Mouse (Mus musculus) cerebellum, adult 9-11 months (tissue): ENCODE data around the gene Tex44.

ENCODE experiments used
- DNase-seq: peaks from one replicate; pipeline ENCODE4 v3.0.0; 2022

Gene Tex44

DNA sequence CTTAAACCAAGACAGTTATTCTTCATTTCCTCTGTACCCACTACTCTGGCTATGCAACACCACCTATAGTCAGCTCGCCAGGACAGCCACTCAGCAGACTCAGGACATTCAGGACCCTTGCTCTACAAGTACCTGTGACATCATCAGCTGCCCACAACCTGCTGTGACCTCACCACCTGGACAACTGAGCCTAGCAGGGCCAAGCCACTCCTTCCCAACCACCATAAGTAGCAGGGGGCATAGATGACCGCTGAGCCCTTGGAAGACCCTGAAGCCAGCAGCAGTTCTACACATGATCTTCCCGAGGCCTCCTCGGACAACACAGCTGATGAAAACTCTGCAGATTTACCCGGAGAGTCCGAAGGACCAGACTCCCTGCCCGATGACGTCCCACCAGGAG is at the start of gene Tex44, which contains the start of gene Nmur1:
Gene Tex44, plus strand, starts transcription at position 202 of the 400 bp plus-strand sequence.
Gene Nmur1, minus strand, starts transcription at position 101 of the 400 bp plus-strand sequence.
- no peak for DNase-seq

DNA sequence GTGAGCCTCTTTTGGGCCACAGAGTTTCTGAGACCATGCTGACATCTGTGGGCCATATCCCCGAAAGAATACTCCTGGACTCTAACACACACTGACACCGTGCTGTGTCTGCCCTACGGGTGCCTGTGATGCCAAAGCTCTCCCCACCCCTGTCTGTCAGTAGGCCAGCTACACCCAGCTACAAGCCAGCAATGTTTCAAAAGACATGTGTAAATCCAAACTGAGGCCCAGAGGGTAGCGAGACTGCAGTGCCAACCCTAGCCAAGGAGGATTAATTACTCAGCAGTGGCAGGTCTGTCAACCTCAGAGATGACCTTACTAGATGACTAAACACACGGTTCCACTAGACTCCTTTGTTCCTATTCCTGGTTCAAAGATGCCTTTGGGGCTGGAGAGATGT is 49.8 kb upstream of the Tex44 start:
- no peak for DNase-seq

DNA sequence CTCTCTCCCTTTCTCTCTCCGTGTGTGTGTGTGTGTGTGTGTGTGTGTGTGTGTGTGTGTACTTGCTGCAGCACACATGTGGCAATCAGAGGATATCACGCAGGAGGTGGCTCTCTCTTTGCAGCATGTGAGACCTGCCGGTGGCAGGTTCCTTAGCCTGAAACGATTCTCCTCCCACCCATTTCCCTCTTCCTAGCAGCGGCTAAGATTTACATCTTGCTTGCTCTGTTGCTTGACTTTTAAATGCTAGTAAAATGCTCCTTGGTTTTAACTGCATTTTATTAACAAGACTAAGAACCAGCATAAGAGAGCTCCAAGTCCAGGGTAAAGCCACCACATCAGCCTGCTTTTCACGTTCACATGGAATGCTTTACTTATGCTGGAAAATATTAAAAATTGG is 47.5 kb upstream of the Tex44 start:
- DNase-seq = no peak

DNA sequence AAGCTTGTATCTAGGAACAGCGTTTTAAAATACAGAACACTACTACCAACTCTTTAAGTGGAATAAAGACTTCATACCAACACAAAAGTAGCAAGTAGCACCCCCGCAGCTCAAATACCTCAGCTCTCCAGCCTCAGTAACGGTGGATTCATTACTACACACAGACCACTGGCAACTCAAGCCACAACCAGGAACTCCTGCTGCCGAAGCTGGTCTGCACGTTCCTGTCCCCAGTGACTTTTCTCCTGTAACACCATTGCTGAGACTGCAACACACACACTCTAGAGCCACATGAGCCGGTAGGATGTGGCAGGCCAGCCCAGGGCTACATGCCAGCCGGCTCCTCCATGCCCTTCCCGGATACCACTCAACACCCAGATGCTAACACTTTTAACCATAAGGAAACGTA is 47.0 kb upstream of the Tex44 start:
- no peak for DNase-seq

DNA sequence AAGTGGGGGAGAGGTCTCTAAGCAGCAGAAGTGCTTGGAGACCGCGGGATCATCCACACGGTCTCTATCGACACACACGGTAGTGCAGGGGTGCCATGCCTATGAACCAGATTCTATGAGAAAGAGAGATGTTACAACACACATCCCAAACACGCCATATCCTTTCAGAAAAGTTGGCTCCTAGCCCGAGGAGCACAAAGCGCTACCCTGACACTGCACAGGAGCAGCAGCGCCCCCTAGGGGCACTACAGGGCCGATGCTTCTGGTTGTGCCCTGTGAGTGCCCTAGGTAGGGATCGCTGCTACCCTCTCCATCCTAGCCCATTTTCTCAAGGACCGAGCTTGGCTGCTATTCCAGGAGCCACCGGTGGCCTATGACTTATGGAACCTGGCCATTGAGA is 45.1 kb upstream of the Tex44 start:
- peak; percentile 40 for DNase-seq

DNA sequence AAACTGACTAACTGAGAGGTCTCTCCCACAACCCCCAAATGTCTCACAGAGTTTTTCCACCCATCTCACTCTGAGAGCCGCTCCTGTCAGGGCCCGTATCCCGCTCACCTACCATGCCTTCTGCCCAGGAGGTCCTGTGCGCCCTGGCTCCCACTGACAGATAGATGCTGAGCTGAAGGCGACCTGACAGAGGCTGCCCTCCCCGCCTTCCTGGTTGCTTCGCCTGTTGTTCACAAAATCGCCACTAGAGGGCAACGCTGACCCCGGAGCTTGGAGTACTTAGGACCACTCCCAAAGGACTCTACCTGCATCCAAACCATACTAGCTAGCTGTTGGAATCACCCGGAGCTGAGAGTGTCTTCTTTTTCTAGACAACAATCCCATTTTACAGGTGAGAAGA is 36.9 kb upstream of the Tex44 start:
- peak; percentile 55 for DNase-seq

DNA sequence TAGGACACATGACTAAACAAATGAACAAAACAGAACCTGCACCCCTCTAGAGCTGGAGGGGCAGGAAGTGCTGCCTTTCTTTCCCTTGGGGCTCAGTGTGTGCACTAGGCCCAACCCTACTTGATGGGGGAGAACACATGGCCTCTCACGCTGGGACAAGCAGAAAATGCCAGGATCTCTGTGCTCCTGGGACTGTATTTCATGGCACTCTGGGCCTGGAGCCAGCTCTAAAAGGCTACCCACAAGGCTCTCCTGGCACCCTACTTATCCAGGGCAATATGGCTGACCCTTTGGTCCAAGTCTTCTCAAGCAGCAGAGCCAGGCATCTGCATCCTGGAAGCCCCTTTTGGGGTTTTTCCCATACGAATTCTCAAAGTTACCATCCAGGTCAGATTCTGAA is 34.7 kb upstream of the Tex44 start:
- peak; percentile 28 for DNase-seq

DNA sequence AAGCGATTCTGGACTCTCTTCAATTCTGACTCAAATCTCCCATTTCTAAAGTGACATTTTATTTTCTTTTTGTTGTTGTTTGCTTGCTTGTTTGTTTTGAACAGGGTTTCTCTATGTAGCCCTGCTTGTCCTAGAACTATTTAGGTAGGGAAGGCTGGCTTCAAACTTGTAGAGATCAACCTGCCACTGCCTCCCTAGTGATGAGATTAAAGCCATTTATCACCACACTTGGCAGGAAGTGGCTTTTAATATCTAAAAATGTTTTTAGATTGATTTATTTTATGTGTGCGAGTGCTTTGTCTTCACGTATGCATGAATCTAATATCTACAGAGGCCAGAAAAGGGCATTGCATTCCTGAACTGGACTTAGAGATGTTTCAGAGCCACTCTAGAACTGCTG is 32.9 kb upstream of the Tex44 start:
- no peak for DNase-seq

DNA sequence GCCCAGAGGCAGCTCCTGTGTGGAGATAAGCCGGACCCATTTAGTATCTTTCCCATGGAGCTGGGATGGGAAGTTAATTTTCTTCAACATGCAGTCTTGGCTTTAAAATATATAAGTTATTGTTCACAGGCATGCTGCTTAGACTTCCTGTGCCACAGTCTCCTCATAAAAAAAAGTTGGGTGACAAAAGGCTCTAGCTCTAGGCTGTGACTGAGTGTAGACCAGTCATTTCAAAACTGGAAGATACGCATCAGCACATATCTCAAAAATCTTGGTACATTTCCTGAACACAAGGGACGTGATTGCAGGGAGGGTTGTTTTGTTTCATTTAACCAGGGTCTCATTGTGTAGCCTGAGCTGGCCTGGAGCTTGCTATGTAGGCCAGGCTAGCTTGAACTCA is 31.9 kb upstream of the Tex44 start:
- no peak for DNase-seq

DNA sequence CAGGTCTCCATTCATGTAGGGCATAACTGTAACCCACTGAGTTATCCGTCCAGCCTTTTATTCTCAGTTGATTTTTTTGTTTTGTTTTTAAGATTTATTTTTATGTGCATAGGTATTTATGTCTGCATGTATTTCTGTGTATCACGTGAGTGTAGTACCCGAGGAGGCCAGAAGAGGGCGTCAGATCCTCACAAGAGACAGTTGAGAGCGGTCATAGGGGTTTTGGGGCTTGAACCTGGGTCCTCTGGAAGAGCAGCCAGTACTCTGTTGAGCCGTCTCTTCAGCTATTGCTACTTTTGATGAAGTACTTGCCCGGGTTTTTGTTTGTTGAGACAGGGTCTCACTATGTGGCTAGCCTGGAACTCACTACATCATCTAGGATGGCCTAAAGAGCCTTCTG is 30.2 kb upstream of the Tex44 start:
- no peak for DNase-seq

DNA sequence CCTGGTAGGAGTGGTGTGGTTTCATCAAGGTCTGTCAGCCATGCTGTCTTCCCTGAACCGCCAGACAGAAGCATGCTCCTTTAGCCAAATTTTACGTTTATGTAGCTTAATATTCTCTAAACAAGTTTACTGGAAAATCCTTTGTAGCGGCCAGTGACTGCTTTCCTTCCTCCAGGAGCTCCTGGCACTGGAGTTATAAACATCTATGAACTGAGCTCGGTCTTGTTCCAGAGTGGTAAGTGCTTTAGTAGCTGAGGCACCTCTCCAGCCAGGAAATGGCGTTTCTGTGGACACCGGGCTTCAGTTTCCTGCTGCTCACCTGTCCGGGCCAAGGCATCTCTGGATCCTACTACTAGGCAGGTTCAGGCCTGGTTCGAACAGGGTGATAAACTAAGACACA is 28.5 kb upstream of the Tex44 start:
- no peak for DNase-seq

DNA sequence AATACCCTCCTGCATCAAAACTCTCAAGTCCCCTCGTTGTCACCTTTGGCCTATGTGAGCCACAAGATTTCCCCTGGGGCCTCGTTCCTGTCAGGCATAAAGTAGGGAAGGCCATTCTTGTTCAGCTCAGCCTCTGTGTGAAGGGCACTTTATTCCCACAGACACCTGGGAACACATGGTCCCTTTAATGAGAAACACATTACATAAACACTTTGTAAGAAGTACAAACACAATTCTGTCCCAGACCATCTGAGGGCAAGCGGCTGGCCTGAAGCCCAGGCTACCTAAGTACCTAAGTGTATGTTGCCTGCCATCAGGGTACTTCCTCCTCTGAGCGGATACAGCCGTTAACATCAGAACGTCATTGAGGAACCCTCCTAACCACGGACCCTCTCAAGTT is 27.9 kb upstream of the Tex44 start:
- no peak for DNase-seq

DNA sequence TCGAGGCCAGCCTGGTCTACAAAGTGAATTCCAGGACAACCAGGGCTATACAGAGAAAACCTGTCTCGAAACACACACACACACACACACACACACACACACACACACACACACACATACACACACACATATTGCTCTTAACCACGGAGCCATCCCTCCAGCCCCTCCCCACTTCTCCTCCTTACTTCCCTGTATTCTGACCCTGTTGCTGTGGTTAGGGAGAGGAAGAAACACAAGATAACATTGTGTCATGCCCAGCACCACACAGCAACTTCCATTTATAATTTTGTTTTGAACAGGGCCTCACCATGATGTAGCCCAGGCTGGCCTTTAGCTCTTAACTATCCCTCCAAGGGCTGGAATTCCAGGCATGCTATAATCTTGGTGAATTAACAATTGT is 26.8 kb upstream of the Tex44 start:
- no peak for DNase-seq

DNA sequence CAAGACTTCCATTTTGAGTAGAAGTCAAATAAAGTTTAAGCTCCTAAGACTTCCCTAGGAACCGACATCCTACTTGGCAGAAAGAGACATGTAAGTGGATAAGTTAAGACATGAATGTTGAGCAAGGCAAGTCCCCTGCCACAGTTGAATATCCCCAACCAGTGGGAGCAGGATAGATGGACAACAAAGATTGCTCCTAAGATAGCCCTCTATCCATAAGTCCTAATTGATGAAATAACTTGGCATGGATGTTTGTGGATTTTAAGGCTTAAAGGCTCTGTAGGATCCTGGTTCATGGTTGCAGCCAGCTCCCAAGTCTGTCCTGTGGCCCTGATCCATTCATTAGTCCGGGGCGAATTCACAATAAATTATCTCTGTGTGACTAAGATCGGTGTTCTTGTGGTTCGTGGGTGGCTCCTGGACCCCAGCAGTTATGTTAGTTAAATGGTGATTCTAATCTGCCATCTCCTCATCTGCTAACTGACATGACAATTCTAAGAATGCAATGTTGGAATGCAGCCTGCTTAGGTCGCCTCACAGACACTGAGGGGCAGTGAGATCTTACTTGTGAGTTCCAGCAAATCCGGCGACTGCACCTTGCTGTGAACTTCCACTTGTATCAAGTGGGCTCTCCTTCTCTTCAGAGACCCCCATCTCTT is 25.9 kb upstream of the Tex44 start:
- DNase-seq = no peak

DNA sequence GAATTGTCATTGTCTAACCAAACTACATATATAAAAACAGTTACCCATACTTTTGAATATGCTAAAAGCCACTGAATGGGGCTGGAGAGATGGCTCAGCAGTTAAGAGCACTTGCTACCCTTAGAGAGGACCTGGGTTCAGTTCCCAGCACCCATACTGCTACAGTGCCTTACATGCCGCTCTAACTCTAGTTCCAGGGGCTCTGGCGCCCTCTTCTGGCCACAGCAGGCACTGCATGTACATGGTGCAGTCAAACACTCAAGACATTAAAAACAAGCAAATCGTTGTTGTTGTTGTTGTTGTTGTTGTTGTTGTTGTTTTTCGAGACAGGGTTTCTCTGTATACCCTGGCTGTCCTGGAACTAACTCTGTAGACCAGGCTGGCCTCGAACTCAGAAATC is 21.3 kb upstream of the Tex44 start:
- DNase-seq = no peak

DNA sequence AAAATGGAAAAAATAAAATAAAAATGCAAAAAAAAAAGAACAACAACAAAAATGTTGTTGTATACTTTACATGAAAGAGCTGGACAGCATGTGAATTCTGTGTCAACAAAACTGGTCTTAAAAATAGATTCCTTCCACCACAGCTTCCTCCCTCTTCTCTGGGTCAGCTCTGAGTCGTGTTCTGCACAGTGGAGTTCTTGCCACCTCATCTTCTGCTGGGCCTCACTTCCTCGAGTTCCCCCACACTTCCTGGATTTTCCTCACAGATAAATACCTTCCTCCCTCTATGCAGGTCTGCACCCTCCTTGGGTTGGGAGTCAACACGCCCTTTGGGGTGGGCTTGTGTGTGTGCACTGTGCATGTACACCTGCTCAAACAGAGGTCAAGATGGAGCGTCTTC is 19.8 kb upstream of the Tex44 start:
- DNase-seq = no peak

DNA sequence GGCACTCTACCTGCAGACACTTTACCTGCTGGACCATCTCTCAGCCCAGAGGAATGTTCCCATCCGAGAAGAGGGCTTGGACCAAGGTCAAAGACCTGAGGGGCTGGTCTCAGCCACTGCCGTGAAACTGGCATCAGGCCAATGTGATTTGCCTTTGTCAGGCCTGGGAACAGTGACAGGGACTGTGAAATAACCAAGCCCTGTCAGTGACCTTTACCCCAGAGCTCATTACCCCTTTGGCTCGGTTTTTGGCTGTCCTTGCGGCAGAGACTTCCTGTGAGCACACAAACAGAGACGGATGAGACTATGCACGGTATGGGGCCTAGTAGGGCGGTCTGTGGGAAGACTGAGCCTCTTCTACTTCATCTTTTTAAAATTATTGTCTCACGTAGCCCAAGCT is 19.2 kb upstream of the Tex44 start:
- no peak for DNase-seq

DNA sequence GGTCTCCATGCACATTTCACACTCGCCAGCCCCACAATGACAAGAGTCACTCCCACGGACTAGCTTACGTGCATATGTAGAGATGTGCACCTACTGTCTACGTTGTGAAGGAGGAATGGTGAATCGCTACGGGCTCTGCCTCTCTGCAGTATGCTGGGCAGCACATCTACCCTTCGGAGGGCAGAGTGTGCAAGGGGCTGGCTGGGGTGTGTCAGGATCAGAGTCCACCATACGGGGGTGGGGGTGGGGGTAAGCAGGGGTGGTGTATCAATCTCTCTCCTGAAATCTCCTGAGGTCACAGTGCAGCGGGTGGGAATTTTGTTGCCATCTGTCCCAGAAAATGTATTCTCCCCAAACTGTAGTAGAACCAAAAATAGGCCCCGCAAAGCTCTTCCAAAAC is 17.6 kb upstream of the Tex44 start:
- no peak for DNase-seq

DNA sequence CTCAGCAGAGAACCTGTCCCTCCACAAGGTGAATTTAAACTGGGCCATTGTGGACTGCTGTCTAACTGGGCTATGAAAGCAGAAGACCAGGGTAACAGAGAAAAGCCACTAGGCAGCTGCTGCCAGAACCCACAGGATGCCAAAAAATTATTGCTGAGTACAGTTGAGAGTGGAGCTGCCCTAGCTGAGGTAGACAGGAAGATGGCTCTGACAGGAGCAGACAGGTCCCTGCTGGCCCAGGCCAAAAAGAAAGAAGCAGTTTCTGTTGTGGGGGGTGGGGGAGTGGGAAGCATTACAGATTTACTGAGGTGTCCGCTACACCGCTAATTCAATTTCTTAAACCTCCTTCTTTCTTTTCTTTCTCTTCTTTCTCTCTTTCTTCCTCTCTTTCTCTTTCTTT is 16.7 kb upstream of the Tex44 start:
- DNase-seq = no peak

DNA sequence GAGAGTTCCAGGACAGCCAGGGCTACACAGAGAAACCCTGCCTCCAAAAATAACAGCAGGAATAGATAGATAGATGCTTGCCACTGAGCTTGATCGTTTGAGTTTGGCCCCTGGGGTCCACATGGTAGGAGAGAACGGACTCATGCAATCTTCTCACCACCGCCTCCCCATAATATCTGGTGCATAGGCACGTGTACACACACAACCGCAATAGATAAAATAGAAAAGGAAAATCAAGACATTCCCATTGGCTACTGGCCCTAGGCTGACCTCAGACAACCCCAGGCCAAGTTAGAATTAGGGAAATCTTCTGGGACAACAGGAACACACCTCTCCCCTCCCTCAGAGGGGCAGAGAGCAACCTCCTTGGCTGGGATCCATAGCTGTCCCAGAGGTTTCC is 11.4 kb upstream of the Tex44 start:
- DNase-seq = no peak

DNA sequence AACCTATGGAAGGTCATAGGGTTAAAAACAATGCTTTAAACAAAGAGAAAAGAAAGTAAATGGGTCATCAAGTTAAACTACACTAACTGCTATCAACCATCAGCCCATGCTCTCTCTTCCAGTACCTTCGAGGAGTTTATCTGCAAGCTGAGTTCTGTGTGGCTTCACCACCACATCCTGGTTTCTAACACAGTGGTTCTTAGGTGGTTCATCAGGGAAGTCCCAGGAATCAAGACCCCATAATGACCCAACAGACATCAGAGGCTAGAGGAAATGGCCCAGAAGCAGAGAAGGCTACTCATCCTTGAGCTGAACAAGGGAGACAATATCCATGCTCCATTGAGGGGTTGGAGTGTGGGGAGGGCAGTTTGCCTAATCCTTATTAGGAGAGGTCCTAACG is 11.0 kb upstream of the Tex44 start:
- DNase-seq = no peak

DNA sequence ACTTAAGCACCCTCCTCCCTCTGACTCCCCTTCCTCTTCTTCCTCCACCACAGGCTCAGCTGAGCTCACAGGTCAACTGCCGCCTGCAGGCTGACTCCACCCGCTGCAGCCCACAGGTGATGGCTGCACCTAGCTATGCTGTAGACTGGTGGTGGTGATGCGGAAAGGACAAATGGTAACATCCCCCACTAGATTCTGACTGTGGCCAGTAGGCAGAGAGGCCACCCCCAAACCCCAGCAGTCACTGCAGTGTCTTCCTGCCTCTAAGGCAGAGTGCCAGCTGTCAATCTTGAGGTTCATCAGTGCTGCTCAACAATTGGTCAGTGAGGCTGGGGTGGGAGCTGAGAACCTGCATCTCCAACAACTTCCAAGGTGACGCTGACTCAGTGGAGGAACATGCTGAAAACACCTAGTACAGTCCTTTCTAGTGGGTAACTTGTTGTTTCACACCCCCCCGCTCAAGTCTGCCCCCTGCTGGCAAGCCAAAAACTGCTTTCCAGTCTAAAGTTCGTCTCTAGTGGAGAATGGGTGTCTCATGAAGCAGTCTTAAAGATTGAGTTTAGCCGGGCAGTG is 10.4 kb upstream of the Tex44 start:
- DNase-seq = no peak

DNA sequence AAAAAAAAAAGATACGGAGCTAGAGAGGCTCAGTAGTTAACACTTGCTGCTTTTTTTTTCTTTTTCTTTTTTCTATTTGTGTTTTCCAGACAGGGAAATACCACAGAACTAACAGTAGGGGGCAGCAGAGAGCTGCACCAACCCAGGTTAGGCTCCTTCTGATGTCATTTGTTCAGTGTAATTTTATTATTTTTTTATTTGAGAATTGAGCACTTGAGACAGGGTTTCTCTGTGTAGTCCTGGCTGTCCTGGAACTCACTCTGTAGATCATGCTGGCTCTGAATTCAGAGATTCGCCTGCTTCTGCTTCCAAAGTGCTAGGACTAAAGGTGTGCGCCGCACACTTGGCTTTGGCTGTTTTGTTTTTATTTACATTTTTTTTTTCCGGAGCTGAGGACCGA is 9.8 kb upstream of the Tex44 start:
- DNase-seq = no peak

DNA sequence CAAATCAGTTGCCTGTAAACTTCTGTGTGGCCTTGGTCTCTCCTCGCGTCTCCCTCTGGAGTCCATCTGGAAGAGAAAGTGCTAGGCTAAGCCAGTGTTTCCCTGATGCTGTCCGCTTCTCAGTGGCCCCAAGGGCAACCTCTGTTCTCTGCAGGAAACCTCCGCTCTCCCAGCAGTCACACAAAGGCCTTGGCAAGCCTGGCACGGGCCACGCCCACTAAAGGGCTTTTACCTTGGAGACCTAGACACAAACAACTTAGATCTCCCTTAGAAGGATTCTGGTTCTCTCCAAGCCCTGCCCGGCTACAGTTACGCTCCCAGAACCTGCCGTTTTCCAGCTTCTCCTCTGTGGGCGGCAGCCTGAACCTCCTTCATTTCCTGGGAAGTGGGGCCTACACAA is 5.1 kb upstream of the Tex44 start:
- no peak for DNase-seq

DNA sequence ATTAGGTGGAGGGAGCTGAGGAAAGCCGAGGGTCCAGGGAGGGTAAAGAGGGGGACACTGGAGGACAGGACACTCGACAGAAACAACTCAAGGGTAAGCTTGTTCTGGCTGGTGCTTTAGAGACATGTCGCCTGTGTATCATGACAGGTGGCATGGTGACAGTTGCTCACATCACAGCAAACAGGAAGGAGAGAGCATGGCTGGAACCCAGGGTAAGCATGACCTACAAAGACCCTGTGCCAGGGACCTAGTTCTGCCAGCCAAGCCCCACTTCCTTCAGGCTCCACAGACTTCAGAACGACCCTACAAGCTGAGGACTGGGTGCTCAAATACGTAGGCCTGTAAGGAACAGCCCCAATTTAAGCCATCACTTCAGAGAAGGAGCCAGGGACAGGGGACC is 2.2 kb upstream of the Tex44 start:
- DNase-seq = no peak
